Mouse (Mus musculus): ENCODE data around the gene Cdcp2.
"Not testable (repeated sequence)": the region's sequence is repeated elsewhere in the genome, so short reads cannot be mapped to it uniquely, and the experiment has no call there.

Cdcp2 gene

DNA sequence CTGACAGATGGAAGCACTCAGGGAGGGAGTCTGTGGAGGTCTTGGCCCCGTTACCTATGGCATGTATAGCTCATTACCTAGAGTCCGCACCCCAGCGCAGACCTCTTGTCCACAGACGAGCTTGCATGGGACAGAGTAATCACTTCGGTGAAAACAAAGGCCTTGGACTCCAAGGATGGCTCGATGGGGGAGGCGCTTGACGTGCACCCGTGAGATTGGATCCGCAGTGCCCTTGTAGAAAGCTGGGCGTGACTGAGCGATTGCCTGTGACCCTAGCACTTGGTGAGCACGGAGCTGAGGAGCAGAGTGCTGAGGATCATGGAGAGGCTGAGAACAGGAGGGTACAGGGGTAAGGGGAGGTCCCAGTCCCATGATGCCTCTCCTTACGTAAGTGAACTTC is 5.0 kb upstream of the Cdcp2 start:
- in situ Hi-C loops (cut with MboI), result no loop called here

GRCm38 (mm10) chr4:107094484-107095187 is 2.1 kb upstream of the Cdcp2 start:
- in situ Hi-C loops (cut with MboI), result no loop called here

GRCm38 (mm10) chr4:107096043-107096442 is 648 bp upstream of the Cdcp2 start:
- in situ Hi-C loops (cut with MboI), result no loop called here

DNA sequence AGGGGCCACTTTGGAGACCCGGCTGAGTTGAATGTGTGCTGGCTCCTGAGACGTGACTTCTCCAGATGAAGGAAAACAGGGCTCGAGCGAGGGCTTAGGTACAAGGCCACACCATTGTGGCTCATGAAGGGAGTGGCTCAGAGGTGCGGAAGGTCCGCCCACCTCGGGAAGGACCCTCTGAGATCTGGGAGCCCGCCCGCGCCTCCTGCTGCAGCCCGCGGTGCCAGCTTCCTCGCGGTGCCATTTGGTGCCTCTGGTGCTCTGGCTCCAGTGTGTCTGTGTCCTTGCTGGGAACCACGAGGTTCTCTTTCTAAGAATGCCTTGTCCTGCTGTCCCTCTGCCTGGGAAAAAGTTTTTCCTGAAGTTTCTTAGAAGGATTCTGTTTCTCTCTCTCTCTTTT is 1.2 kb downstream of the Cdcp2 start:
- in situ Hi-C loops (cut with MboI), result no loop called here

DNA sequence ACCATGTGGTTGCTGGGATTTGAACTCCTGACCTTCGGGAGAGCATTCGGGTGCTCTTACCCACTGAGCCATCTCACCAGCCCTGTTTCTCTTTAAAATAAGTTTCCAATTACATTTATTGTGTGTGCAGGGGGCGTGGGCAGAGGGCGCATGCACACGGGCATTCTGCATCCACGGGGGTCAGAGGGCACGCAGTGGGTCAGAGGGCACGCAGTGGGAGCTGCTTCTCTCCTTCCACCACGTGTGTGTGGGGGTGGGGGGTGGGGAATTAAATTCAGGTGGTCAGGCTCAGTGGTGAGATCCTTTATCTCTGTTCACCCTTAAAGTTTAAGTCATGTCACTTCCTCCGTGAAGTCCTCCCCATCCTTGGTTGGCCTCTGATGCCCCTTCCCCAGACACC is 1.7 kb downstream of the Cdcp2 start:
- in situ Hi-C loops (cut with MboI), result no loop called here

DNA sequence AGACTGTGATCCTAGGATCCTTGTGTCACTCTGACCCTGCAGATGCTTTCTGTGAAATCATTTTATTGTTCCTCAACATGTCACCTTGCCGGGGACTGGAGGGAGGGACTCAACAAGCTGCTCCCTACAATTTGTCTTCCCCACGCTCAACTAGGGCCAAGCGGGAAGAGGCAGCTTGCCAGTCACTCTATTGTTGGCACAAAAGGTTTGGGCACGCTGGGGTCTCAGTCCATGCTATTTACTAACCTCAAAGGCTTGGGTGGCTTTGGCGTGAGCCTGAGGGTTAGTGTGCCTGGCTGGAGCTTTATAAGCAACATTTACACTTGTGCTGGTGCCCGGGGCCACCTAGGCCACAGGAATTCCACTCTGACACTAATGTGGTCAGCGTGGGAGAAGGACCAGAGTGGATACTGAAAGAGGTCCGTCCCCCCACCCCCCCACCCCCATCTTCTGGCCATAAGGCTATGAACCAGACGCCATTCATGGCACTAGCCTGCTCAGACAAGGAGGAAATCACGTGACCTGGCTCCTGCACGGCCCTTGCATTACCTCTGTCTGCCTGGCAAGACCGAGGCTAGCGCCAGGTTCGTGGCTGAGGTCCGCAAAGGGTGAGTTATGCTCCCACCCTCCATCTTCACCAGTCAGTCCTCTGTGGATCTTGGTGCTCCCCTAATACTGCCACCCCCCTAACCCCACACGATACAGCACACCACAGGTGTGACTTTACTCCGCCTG is 2.3 kb downstream of the Cdcp2 start:
- in situ Hi-C loops (cut with MboI), result no loop called here

- in situ Hi-C loops (cut with MboI), result no loop called here
Observed at GRCm38 (mm10) chr4:107102220-107102619, 5.5 kb downstream of the Cdcp2 start.

- in situ Hi-C loops (cut with MboI), result no loop called here
Observed at GRCm38 (mm10) chr4:107106777-107107176, 10.1 kb downstream of the Cdcp2 start.

- in situ Hi-C loops (cut with MboI), result no loop called here
Observed at GRCm38 (mm10) chr4:107108291-107108731, 11.6 kb downstream of the Cdcp2 start.

DNA sequence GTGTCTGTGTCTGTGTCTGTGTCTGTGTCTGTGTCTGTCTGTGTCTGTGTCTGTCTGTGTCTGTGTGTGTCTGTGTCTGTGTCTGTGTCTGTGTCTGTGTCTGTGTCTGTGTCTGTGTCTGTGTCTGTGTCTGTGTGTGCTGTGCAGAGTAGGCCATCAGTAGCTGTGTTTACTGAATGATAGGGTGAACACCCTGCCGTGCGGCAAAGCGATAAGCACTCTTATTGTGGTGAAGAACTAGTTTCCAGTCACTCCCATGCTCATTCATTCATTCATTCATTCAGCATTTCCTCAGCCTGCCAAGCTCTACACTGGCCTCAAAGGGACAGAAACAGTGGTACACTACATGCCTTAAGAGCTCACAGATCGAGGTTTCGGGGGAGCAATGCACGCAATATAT is 12.5 kb downstream of the Cdcp2 start:
- in situ Hi-C loops (cut with MboI), result not testable (repeated sequence)

- in situ Hi-C loops (cut with MboI), result no loop called here
Observed at GRCm38 (mm10) chr4:107114278-107114677, 17.6 kb downstream of the Cdcp2 start.

DNA sequence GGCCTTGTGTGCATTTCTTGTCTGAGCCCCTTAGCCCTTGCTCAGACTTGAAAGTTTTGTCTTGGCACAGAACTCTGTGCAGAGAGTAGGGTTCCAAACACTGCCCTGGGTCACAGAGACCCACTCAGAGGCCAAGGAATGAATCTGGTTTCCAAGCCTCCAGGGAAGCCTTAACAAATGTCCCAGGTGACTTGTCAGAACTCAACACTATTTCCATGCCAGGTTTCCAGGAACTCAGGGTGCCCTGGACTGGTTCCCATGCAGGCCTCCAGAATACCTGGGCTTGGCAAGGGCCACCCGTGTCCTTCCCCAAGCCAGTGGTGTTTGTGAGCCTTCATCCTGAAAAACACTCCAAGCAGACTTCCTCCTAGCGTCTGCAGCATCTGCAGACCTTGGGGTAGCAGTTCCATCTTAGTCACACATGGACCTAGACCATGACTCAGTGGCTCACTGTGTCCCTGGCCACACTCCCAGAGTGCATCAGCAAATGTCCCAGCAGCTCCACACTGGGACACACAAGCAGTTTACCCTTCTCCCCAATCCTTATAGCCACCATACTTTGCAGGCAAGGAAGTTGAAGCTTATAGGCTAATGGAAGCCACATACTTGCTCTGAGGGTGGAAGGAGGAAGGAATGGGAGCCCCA is 21.2 kb downstream of the Cdcp2 start:
- in situ Hi-C loops (cut with MboI), result no loop called here

GRCm38 (mm10) chr4:107119056-107119455 is 22.4 kb downstream of the Cdcp2 start:
- in situ Hi-C loops (cut with MboI), result no loop called here

DNA sequence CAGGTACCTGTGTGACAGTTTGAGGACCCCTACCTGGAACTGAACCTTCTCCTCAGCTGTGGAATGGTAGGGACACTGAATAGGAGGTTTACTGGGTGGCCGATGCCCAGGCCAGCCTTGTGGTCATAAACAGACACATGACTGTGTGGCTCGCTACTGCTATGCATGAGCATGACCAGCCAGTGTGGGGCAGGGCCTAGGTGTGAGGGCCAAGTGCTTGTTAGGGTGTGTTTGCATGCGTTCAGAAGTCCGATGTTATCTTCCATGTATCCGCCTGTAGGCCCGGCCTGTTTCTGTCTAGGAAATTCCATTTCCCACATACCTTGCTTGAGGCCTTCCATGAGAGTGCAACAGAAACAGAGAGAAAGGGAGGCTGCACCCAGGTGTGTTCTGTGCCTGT is 24.0 kb downstream of the Cdcp2 start:
- in situ Hi-C loops (cut with MboI), result no loop called here

DNA sequence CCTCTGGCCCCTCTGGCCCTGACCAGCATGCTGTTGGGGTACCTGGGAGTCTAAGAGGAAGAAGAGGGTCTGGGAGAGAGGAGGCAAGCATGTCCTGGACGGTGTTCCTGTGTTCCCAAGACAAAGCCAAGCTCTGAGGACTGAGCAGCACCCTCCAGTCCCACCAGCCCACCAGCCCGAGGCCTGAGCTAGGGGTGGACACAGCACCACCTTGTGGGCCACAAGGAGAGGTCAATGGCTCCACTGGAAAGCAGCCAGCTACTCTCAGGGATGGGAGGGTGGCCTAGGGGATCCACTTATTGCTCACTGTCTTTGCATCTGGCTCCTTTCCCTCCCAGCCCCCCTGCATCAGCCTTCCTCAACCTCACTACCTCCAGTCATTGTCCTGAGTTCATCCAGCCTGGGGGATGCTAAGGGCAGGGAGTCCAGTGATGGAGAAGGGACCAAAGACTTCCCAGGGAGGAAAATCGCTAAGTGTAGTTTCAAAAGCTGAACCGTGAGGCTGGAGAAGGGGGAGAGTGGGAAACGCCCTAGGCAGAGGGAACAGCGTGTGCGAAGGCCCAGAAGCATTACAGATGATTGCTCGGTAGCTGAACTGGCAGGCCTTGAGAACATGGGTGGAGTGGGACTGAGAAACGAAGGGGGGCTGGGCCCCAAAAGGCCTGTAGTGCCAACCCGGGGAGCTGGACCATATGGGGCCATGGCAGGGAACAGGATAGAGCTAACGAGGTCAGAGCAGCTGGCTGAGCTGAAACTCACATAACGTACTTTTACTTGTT is 24.7 kb downstream of the Cdcp2 start:
- in situ Hi-C loops (cut with MboI), result no loop called here

DNA sequence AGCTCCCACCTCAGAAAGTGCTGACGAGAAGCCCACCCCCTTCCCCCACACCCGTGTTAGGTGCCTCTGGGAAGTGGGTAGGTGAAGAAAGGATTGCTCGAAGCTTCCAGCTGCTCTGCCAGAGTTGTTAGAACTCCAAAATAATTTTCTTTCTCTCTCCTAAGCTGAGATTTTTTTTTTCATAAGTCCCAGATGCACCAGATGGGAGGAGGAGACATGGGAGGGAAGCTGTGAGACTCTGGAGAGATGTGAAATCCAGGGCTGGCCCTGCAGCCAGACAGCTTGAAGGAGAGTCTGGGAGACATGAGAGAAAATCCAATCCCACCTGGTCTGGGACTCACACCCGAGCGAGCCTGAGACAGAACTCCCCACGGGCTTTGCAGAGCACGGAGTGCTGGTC is 27.7 kb downstream of the Cdcp2 start:
- in situ Hi-C loops (cut with MboI), result no loop called here

- in situ Hi-C loops (cut with MboI), result no loop called here
Observed at GRCm38 (mm10) chr4:107125101-107125500, 28.4 kb downstream of the Cdcp2 start.

GRCm38 (mm10) chr4:107126389-107126788 is 29.7 kb downstream of the Cdcp2 start:
- in situ Hi-C loops (cut with MboI), result no loop called here

DNA sequence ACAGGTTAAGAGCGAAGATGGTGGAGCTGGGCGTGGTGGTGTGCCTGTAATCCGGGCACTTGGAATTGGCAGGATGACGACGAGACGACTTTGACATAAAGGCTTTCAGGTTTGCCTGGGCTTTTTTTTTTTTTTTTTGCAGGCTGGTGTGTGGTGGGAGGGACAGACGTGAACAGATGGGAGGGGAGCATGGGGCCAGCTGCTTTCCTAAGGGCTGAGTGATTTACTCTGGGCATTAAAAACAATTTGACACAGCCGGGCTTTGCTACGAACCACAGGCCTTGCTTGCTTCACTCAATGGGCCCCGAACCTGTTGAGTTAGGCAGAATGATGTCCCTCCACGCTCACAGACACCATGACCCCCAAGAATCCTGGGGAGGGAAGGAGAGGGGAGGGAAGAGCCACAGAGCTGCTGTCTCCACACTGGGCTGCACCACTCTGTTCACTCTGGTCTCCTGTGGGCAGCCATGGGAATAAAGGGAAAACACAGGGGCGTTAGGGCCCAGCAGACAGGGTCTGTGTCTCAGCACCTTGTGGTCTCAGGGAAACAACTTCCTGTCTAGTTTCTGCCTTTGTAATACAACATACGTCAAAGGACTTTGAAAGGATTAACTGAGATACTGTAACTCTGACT is 30.3 kb downstream of the Cdcp2 start:
- in situ Hi-C loops (cut with MboI), result no loop called here

DNA sequence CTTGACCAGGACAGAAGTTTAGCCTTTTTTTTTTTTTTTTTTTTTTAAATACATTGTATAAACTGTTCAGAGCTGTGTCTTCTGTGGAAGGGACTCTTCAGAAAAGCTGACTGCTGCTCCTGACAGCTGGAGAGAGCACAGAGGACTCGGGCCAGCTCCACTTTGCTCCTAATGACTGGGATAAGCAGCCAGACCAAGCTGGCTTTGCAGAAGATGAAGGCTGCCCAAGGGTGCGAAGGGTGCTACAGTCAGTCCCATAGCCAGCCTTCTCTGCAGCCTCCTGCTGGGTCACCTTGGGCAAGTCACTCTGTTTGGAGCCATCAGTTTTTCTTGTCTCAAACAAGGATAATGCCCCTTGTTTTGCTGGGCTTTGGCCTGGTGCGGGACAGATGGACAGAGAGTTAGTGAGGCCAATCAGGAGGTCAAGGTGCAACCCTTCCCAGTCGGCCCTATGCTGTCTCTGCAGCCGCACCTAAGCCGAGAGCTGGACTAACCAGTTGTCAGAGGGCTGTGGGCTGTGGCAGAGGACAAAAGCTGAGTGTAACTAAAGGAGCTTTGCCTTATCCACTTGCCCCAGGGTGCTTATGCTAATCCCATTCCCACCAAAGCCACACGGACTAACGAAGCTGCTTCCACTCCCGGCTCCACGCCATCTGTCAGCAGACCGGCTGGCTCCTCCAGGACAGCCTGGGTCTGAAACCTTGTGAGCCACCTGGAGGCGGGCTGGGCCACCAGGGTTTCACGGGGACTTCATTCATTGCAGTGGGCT is 31.4 kb downstream of the Cdcp2 start:
- in situ Hi-C loops (cut with MboI), result no loop called here

DNA sequence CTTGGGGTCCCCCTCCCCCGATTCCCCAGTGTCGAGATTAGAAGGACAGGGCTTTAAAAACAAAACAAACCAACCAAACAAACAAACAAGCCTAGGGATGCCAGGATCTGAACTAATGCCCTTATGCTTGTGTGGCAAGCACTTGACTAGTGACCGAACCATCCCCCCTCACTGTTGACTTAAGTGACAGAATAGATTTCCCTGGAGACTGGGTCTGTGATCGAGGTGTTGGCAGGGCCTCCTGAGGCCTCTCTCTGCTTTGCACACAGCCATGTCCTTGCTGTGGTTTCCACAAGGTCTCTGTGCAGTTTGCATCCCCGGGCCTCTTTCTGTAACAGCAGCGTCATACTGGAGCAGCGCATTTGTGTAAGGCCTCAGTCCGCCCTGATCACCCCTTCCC is 32.7 kb downstream of the Cdcp2 start:
- in situ Hi-C loops (cut with MboI), result no loop called here
